Mouse (Mus musculus) hindbrain, postnatal 0 days (tissue): ENCODE measurements at regions not wholly inside any gene's neighbourhood (a gene's known extent, or its start where the extent isn't known, plus 50 kb on each side); places are given as distances from the start of the nearest gene placed in this dataset.

Experiments used
- ATAC-seq: fragments of 200-750 bp; cut with Nextera tagmentation; 2 replicates; pipeline ENCODE4 v1.8.0; 2017; ENCODE audit warnings: mild to moderate bottlenecking, moderate TSS enrichment, moderate library complexity
- DNase-seq: peaks from one replicate; pipeline ENCODE4 v3.0.0-alpha.2; 2015; ENCODE audit warnings: low spot score
- H3K27ac ChIP-seq: fragments of 300-500 bp; sonication (generic); 2 replicates; pipeline ENCODE4 v1.5.1; 2014; ENCODE audit warnings: mild to moderate bottlenecking
- H3K27me3 ChIP-seq: fragments of 300-500 bp; sonication (generic); 2 replicates; pipeline ENCODE4 v1.6.1; 2014; ENCODE audit warnings: low read length, mixed read lengths; ENCODE audit not compliant: insufficient read depth
- H3K36me3 ChIP-seq: fragments of 300-500 bp; sonication (generic); 2 replicates; pipeline ENCODE4 v1.6.1; 2014; ENCODE audit warnings: low read length, mixed read lengths; ENCODE audit not compliant: insufficient read depth
- H3K4me1 ChIP-seq: fragments of 300-500 bp; sonication (generic); 2 replicates; pipeline ENCODE4 v1.6.1; 2014; ENCODE audit warnings: antibody characterized with exemption, low read length, mixed read lengths; ENCODE audit not compliant: insufficient read depth
- H3K4me2 ChIP-seq: fragments of 300-500 bp; sonication (generic); 2 replicates; pipeline ENCODE4 v1.6.1; 2014; ENCODE audit warnings: low read depth, mild to moderate bottlenecking, low read length, moderate library complexity, mixed read lengths
- H3K4me3 ChIP-seq: fragments of 300-500 bp; sonication (generic); 2 replicates; pipeline ENCODE4 v1.5.1; 2014; ENCODE audit warnings: low read length
- H3K9ac ChIP-seq: fragments of 300-500 bp; sonication (generic); replicated peaks from 2 replicates; pipeline ENCODE4 v1.6.1; 2014; ENCODE audit warnings: mild to moderate bottlenecking, low read length, moderate library complexity, mixed read lengths
- H3K9me3 ChIP-seq: fragments of 300-500 bp; sonication (generic); 2 replicates; pipeline ENCODE4 v1.6.1; 2016; ENCODE audit warnings: low read length, mixed read lengths
- CTCF ChIP-seq: IDR thresholded peaks from 2 replicates; pipeline ENCODE4 v1.5.1; 2016; ENCODE audit warnings: antibody characterized with exemption, control low read depth, low read depth
- WGBS: fragments of 180-500 bp; shearing (Covaris S2); extraction: QIAGEN DNeasy Blood & Tissue Kit; methylation state at CpG from one replicate; pipeline ENCODE4 v1.1.7; 2014; 5-methylcytosine and 5-hydroxymethylcytosine counted together

DNA sequence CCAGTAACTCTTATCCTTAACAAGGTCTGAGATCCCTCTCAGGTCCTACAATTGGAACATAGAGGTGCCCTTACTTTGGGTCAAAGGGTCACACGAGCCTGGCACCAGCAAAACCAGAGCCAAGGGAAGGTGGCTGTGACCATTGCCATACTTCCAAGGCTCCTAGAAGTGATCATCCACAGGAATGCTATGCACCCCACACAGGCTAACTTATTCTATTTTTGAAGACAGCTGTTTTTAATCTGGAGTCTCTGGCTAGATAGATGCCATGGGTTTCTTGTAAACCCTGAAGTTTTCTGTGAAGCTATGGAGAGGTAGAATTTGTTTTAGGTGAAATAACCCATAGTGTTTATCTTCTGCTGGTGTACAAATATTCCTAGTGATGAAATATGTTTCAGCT is 172.5 kb upstream of the Mctp2 start:
- H3K27ac ChIP-seq = no peak overlapping the region
- H3K4me1 ChIP-seq = no peaks in the 10 kb centered on the region
- H3K9ac ChIP-seq = no peak overlapping the region
- DNase-seq (no peak), ATAC-seq (no peak)
- no peak overlapping the region for H3K4me3 ChIP-seq
- H3K27me3 ChIP-seq = no peaks in the 10 kb centered on the region
- TF ChIP-seq CTCF = no peak
- 69% methylated on average over 1 of the region's 1 CpGs for WGBS
- no peaks in the 10 kb centered on the region for H3K36me3 ChIP-seq
- H3K4me2 ChIP-seq = no peak overlapping the region
- H3K9me3 ChIP-seq = no peaks in the 10 kb centered on the region

DNA sequence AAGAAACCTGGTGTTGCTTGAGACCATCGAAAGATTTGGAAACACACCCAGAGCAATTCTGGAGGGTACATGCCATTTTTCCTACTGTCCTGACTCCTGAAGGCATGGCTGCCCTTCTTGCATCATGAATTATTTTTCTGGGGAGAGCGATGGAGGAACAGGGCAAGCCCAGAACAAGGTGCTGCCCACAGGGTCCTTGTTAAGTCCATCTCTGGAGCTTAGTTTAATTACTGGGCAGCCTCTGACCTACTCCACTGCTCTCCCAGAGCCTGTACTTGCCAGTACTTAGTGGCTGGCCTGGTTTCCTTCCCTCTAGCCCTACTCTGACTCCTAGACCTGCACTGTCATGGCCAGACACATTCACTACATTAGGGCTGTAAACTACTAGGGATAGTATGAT is 174.9 kb upstream of the Mctp2 start:
- Histone ChIP-seq H3K27ac (no peak overlapping the region), H3K27me3 (no peaks in the 10 kb centered on the region), H3K9ac (no peak overlapping the region), H3K4me1 (no peaks in the 10 kb centered on the region), H3K9me3 (no peaks in the 10 kb centered on the region), H3K4me2 (no peak overlapping the region), H3K4me3 (no peak overlapping the region), H3K36me3 (no peaks in the 10 kb centered on the region)
- no peak for TF ChIP-seq CTCF
- DNase-seq (no peak), ATAC-seq (no peak)
- WGBS = 90% methylated on average over 2 of the region's 2 CpGs

DNA sequence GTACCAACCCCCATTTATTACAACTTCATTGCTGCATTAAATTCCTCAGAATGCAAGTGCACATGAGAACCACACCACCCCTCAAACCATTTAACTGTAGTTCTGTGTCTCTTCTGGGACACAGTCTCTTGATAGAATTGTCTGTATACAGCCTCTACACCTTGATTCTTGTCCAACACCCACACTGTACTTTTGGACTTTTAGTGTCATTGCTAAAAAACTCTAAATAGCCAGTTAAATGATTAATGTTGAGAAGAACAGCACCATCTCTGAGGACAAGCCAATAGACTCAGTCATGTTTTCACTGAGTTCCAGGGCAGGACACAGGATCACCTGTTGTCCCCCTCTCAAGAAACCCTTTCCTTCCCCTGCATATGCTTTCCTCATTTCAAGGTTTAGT is 183.8 kb upstream of the Mctp2 start:
- no peaks in the 10 kb centered on the region for H3K4me1 ChIP-seq
- H3K27ac ChIP-seq = no peak overlapping the region
- DNase-seq (no peak), ATAC-seq (no peak)
- H3K4me2 ChIP-seq = no peak overlapping the region
- H3K9me3 ChIP-seq = no peaks in the 10 kb centered on the region
- no peak for TF ChIP-seq CTCF
- H3K9ac ChIP-seq = no peak overlapping the region
- no peak overlapping the region for H3K4me3 ChIP-seq
- H3K27me3 ChIP-seq = no peaks in the 10 kb centered on the region
- H3K36me3 ChIP-seq = no peaks in the 10 kb centered on the region

DNA sequence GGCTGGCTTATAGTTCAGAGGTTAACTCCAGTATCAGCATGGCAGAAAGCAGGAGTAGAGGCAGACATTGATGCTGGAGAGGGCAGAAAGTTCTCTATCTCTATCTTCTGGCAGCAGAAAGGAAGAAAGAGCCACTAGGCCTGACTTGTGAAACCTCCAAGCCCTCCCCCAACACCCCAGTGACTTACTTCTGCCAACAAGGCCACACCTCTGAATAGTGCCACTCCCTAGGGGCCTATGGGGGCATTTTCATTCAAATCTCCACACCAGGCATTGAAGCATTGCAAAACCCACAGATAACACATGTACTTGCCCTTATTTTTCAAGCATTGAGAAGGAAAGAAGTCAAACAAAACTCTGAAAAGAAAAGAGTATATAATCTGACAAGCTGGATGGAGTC is 186.9 kb upstream of the Mctp2 start:
- Histone ChIP-seq H3K4me2 (no peak overlapping the region), H3K27ac (no peak overlapping the region), H3K9ac (no peak overlapping the region), H3K4me1 (no peaks in the 10 kb centered on the region), H3K27me3 (no peaks in the 10 kb centered on the region), H3K9me3 (no peaks in the 10 kb centered on the region), H3K4me3 (no peak overlapping the region), H3K36me3 (no peaks in the 10 kb centered on the region)
- DNase-seq (no peak), ATAC-seq (no peak)
- TF ChIP-seq CTCF = no peak

DNA sequence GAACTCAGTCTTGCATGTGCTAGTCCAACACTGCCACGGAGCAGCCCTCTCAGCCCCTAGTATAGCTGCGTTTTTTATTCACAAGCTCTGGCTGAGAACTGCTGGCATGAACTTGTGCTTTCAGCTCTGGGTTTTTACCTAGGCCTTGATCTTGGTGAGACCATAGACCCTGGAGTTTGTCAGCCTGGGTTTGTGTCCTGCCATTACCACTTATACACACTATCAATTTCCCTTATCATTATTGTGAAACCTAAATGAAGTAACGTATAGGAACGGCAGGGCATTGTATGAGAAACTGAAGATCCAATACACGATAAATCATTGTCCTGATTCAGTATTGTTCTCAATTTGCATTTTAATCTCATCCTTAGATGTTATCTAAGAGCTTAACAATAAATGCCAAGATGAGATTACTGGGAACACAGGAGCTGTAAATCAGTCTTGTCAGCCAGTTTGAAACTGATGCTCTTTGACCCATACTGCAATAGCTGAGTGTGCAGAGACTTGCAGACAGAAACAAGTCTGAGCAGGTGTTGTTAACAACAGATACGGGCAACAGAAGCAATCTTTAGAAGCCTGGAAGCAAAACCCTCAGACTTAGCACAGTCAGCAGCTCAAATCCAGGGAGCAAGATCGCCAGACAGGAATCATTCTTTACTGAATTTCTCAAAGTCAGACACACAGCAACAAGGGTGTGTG is 190.7 kb upstream of the Mctp2 start:
- Histone ChIP-seq H3K9me3 (no peaks in the 10 kb centered on the region), H3K4me1 (no peaks in the 10 kb centered on the region), H3K4me3 (no peak overlapping the region), H3K27ac (no peak overlapping the region), H3K4me2 (no peak overlapping the region), H3K9ac (no peak overlapping the region), H3K36me3 (no peaks in the 10 kb centered on the region), H3K27me3 (no peaks in the 10 kb centered on the region)
- DNase-seq (no peak), ATAC-seq (no peak)
- 56% methylated on average over 7 of the region's 7 CpGs for WGBS
- no peak for TF ChIP-seq CTCF

DNA sequence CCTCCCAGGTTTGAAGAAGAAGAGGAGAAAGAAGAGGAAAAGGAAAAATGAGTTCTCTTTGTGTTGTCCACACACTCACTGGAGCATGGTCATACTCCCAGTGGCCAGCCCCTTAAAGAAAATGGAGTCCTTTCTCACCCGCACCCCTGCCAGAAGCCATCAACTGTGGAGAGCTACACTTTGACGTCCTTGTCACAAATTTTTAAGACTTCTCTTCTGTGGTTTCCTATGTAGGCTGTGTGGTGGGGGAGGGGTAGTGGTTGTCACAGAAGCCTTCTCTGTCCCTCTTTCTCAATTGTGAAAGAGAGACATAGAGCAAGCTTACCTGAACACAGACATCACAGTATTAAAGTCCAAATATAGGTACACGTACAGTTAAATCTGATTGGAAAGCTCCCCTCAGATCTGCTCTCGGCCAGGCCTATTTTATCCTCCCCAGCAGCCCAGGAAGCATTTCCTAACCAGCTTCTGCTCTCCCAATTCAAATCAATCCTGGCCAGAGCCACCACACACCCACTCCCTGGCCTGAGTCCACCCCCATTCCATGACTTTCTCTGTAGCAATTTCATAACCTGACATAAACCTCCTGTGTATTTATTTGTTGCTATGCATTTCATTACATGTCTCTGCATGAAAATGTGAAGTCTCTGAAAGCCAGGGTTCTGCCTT is 192.3 kb upstream of the Mctp2 start:
- TF ChIP-seq CTCF = no peak
- no peaks in the 10 kb centered on the region for H3K36me3 ChIP-seq
- no peak overlapping the region for H3K4me3 ChIP-seq
- no peak overlapping the region for H3K4me2 ChIP-seq
- WGBS = 70% methylated on average over 4 of the region's 4 CpGs
- H3K9me3 ChIP-seq = no peaks in the 10 kb centered on the region
- ATAC-seq (no peak), DNase-seq (no peak)
- H3K27me3 ChIP-seq = no peaks in the 10 kb centered on the region
- H3K9ac ChIP-seq = no peak overlapping the region
- no peaks in the 10 kb centered on the region for H3K4me1 ChIP-seq
- 0 out of 2 replicates have a peak overlapping the region, but pooled peaks have one; percentile 11 for H3K27ac ChIP-seq

DNA sequence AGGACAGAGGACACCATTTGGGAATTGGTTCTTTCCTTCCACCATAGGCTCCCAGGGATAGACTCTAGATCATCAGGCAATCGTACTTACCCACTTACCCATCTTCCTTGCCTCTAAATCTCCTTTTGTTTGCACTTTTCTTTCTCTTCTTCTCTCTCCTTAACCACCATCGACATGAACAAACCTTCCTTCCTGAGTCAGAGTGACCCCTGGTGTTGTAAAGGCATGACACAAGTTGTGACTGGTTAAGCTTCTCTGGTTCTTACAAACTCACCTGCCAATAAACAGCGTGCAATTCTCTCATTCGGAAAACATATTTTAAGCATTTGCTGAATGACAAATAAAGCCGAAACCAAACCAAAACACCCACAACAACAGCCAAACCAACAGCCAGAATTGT is 193.4 kb upstream of the Mctp2 start:
- no peaks in the 10 kb centered on the region for H3K36me3 ChIP-seq
- H3K4me3 ChIP-seq = no peak overlapping the region
- H3K9me3 ChIP-seq = no peaks in the 10 kb centered on the region
- TF ChIP-seq CTCF = 0 out of 2 replicates have a peak, but pooled peaks have one; percentile 4
- H3K27me3 ChIP-seq = no peaks in the 10 kb centered on the region
- 80% methylated on average over 5 of the region's 5 CpGs for WGBS
- H3K27ac ChIP-seq = no peak overlapping the region
- DNase-seq (no peak), ATAC-seq (no peak)
- no peak overlapping the region for H3K4me2 ChIP-seq
- H3K9ac ChIP-seq = no peak overlapping the region
- no peaks in the 10 kb centered on the region for H3K4me1 ChIP-seq
